Mouse (Mus musculus): ENCODE measurements around the gene Map1b. TPM values are rescaled to one million over a fixed set of nuclear protein-coding genes. Genes with fewer than 3 reads are reported as not detected.

The Map1b gene
- total RNA-seq, 1 experiment from 2014 or later, result not detected

GRCm38 (mm10) chr13:99493304-99493904 lies 22.9 kb downstream of the Map1b start:
- no peak for ATAC-seq (replicated peaks; ENCODE audit: low read depth, poor library complexity, severe bottlenecking)

- no peak for ATAC-seq (replicated peaks; ENCODE audit: low read depth, poor library complexity, severe bottlenecking)
These were observed 23.6 kb downstream of the Map1b start for GRCm38 (mm10) chr13:99492619-99493303.

DNA sequence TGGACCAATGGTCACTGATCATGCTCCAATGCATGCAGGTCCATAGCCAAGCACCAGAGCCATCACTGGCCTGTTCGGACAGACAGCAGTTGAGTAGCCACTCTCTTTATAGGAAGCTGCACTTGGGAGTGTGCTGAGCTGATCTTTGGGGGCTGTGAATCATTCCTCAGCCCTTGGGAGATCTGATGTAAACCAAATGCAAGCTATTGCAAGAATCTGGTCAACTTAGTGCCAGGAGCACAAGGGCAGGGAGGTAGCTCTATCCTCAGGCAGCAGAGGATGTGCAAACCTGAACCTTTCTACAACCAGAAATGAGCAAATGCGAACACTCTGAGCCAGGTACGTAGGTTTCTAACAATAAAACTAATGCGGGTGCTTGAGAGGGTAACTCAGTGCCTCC lies 26.3 kb downstream of the Map1b start:
- ATAC-seq (replicated peaks; ENCODE audit: low read depth, poor library complexity, severe bottlenecking), result no peak

GRCm38 (mm10) chr13:99489175-99489574 lies 27.2 kb downstream of the Map1b start:
- ATAC-seq (replicated peaks; ENCODE audit: low read depth, poor library complexity, severe bottlenecking), result no peak

GRCm38 (mm10) chr13:99485861-99486260 lies 30.5 kb downstream of the Map1b start:
- no peak for ATAC-seq (replicated peaks; ENCODE audit: low read depth, poor library complexity, severe bottlenecking)

GRCm38 (mm10) chr13:99485331-99485733 lies 31.0 kb downstream of the Map1b start:
- ATAC-seq (replicated peaks; ENCODE audit: low read depth, poor library complexity, severe bottlenecking), result no peak

DNA sequence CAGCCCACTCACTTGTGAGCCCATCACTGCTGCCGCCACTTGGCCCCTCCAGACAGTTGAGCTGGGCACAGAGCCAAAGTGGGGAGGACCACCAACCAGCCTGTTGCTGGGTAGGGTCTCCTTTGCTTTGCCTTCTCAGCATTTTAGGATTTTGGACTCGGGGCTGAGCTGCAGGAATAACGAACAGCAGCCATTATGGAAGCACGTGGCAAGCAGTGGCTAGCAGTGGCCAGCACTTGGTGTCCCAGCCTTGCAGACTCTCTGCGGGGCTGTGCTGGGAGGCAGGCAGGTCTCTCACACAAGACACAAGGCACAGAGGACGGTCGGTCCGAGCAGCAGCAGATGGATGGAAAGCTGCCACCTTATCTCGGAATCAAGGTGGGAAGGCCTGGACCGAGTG lies 31.4 kb downstream of the Map1b start:
- no peak for ATAC-seq (replicated peaks; ENCODE audit: low read depth, poor library complexity, severe bottlenecking)

- no peak for ATAC-seq (replicated peaks; ENCODE audit: low read depth, poor library complexity, severe bottlenecking)
These were observed 32.9 kb downstream of the Map1b start for GRCm38 (mm10) chr13:99483433-99483832.

- ATAC-seq (replicated peaks; ENCODE audit: low read depth, poor library complexity, severe bottlenecking), result peak; percentile 63
These were observed 40.9 kb downstream of the Map1b start for GRCm38 (mm10) chr13:99475488-99475887.

DNA sequence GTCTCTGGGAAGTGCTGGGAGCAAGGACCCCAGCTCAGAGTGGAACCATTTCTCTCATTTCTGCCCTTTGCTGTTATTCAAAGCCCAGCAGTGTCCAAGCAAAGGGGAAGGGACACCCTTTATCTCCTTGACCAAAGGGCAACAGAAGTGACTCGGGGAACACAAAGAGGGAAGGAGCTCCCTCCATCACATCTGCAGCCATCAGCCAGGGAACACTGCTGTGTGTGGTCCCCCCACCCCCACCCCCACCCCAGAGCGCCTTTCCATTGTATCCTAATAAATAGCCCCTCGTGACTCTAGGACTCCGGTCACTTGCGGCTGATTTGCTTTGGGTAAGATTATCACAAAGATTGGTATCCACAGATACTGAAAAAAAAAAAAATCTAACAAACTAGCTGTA lies 41.3 kb downstream of the Map1b start:
- no peak for ATAC-seq (replicated peaks; ENCODE audit: low read depth, poor library complexity, severe bottlenecking)

- no peak for ATAC-seq (replicated peaks; ENCODE audit: low read depth, poor library complexity, severe bottlenecking)
These were observed 42.2 kb downstream of the Map1b start for GRCm38 (mm10) chr13:99474108-99474507.

DNA sequence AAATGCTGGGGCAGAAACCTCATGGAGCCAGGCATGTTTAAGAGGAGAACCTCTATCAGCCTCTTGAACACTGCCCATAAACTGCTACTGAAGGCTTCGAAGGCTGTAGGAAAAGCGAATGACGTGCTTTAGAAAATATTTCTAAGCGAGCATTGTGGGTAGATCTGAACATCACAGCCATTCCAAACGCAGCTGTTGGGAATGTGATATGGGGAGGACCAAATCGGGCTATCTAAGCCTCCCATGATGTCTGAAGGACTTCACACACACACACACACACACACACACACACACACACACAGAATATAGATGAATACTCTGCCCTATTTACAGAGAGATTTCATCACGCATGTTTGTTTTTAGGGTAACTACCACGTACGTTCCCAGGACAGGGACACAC lies 44.3 kb downstream of the Map1b start:
- ATAC-seq (replicated peaks; ENCODE audit: low read depth, poor library complexity, severe bottlenecking), result no peak

- ATAC-seq (replicated peaks; ENCODE audit: low read depth, poor library complexity, severe bottlenecking), result no peak
These were observed 46.3 kb downstream of the Map1b start for GRCm38 (mm10) chr13:99470084-99470483.

DNA sequence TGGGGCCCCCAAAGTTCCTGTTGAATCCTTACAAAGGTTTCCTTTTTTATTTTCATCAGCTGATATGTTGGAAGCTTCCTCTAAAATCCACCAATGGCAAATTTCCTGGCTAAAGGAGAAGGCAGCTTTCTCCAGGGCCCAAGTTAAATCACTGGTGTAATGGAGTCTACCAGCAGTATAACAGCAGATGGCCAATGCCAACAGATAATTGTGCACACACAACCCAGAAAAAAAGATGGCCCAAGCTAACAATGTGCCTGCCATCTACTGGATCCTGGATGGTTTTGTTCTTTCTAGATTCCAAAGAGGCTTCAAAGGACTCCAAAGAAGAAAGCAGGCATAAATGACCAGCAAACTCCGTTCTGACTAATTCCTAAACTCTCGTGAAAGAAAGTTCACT lies 48.1 kb downstream of the Map1b start:
- ATAC-seq (replicated peaks; ENCODE audit: low read depth, poor library complexity, severe bottlenecking), result no peak

DNA sequence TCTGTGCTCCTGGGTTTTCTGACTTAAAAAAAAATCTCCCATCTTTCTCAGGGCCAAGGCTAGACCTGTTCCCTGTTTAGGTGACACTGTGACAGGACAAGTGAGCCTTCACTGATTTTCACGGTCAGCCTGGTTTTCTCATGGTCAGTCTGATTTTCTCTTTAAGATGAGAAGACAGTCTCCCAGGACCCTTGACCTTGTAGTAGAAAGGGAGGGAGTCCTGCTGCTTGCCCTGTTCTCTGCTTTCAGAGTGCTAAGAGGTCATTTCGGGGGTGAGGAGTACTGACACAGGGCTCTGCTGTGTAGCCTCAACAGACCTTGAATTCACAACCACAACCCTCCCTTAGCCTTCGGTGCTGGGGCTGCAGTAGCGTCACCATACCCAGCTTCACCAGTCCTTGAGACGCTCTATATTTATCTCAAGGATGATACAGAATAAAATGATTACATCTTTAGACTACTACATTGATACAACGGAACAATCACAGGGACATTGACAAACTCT lies 49.5 kb downstream of the Map1b start:
- no peak for ATAC-seq (replicated peaks; ENCODE audit: low read depth, poor library complexity, severe bottlenecking)

- ATAC-seq (replicated peaks; ENCODE audit: low read depth, poor library complexity, severe bottlenecking), result no peak
These were observed 50.3 kb downstream of the Map1b start for GRCm38 (mm10) chr13:99466064-99466463.

- no peak for ATAC-seq (replicated peaks; ENCODE audit: low read depth, poor library complexity, severe bottlenecking)
These were observed 51.8 kb downstream of the Map1b start for GRCm38 (mm10) chr13:99464551-99464950.

DNA sequence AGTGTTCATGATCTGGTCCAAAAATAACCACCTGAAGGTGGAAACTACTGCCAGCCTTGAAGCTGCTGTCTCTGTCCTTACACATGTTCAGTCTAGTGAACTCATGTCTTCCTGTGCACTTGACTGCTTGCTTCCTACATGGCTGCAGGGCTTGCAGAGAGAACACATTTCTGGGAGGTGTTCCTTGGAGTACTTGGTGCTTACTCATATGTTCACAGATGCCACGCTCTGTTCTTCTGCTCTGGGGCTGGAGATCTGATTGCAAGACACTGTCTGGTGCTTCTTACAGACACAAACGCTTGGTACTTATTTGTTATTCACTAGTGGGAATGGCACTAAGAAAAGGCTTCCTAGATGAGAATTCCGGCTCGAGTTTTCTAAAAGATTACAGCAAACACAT lies 54.5 kb downstream of the Map1b start:
- no peak for ATAC-seq (replicated peaks; ENCODE audit: low read depth, poor library complexity, severe bottlenecking)

DNA sequence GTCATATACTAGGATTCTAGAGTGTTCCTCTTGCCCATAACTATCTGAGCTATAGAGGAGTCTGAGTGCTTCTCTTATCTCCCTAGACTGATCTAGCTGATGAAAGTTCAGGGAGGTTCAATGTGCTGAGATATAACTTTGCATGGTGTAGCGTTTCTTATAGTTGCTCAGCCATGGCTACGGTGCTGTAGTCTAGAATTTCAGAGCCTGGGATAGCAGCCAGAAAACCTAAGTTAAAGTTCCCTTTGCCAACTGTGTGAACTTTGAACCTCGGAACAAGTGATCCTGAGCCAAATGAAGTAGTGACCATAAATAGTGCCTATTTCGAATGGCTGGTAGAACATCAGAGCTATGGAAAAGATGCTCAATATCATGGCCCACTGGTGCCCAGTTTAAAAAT lies 56.7 kb downstream of the Map1b start:
- ATAC-seq (replicated peaks; ENCODE audit: low read depth, poor library complexity, severe bottlenecking), result no peak

DNA sequence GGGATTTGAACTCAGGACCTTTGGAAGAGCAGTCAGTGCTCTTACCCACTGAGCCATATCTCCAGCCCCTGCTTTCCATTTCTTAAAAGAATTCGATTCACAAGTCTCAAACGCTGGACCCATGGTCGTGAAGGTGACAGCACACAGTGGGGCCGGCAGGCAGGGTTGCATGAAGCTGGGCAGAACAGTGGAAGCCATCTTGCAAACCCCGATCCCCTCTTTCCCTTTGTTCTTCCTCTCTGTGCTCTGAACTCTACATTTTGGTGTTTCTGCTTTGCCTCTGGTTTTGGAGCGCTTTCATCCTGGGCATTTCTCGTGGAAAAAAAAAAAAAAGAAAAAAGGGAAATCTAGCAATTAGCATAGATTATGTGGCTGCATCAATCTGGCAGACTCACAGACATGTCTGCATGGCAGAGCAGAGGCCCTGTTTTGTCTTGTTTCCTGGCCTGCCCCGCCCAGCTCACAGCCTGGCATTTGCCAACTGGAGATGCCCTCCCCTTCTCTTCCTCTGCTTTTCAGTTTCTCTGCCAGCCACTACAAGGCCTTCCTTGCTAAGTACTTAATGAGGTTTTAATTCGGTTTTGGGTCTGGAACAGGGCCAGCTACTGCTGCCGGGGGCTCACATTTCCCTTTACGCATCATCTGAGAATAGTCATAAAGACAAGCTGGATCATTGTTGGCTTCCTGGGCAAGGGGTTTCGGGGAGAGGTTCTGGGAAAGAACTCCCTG lies 57.5 kb downstream of the Map1b start:
- ATAC-seq (replicated peaks; ENCODE audit: low read depth, poor library complexity, severe bottlenecking), result no peak

- ATAC-seq (replicated peaks; ENCODE audit: low read depth, poor library complexity, severe bottlenecking), result no peak
These were observed 61.4 kb downstream of the Map1b start for GRCm38 (mm10) chr13:99454977-99455376.

Measured in common myeloid progenitor, adult 5-6 weeks (primary cell).